ENCODE assay signal across 9 mouse cellular contexts in genomic region chr2:157560302-157560701, GRCm38 (mm10). TPM values are rescaled to one million over a fixed set of nuclear protein-coding genes. Genes with fewer than 3 reads are reported as not detected.
A peak's percentile ranks its signal among the peaks of the same experiment; 100 is the strongest.
DNase-seq lines count a peak whose midpoint lies in the region; ATAC-seq and TF ChIP-seq lines count a peak whose summit lies in the region.
"Had no signal": no experiment of that assay in that cellular context is flagged by ENCODE, and none has a peak within 500 bp of the region (broad histone marks: within the 10 kb centered on the region; RNA-seq: fewer than 3 reads in every experiment).

No protein-coding gene starts in this region.

- H3K79me2 ChIP-seq in C2C12 (ENCODE audit: control insufficient read depth, insufficient read depth): peaks cover 99% of the 10 kb centered on the region

- no peak overlapping the region for H3ac ChIP-seq in C2C12 (ENCODE audit: control insufficient read depth, insufficient read length, low read depth)

- no peak overlapping the region for H3K27ac ChIP-seq in gastrocnemius, adult 2 months
- H3K27ac ChIP-seq in forebrain, embryonic 14.5 days (ENCODE audit: low read depth, low read length): peak overlapping the region; percentile 97
- no peak overlapping the region for H3K27ac ChIP-seq in liver, embryonic 15.5 days (replicated peaks)

- peak; percentile 21; the same call in 1 of the 2 replicates for ATAC-seq in forebrain, embryonic 14.5 days
- ATAC-seq in liver, embryonic 15.5 days (ENCODE audit: insufficient read depth): no peak

- TF ChIP-seq CTCF in gastrocnemius, adult 2 months (IDR thresholded peaks at IDR 0.05): no peak
- TF ChIP-seq CTCF in C2C12 (IDR thresholded peaks at IDR 0.05; ENCODE audit: control insufficient read depth, insufficient read depth, insufficient read length): no peak

- H3K9me3 ChIP-seq in forebrain, embryonic 14.5 days (replicated peaks; ENCODE audit: control insufficient read depth, low read length): peaks cover 22% of the 10 kb centered on the region
- H3K9me3 ChIP-seq in liver, embryonic 15.5 days (replicated peaks): no peaks in the 10 kb centered on the region

- no peak for DNase-seq in gastrocnemius, adult 2 months
- no peak for DNase-seq in gastrocnemius, postnatal 25 days
- peak; percentile 45 for DNase-seq in forebrain, embryonic 14.5 days (ENCODE audit: low spot score)
- no peak for DNase-seq in spleen, adult 18-20 months
- no peak for DNase-seq in urinary bladder, postnatal 14 days (ENCODE audit: low spot score)
- DNase-seq in gastrocnemius, adult 8-10 months (ENCODE audit: low spot score in 2 of 2): no peak

- peaks cover 95% of the 10 kb centered on the region for H3K79me3 ChIP-seq in C2C12 (ENCODE audit: low read depth)

- H3K4me1 ChIP-seq in forebrain, embryonic 14.5 days (ENCODE audit: control insufficient read depth, insufficient read depth, low read length): peaks cover 8% of the 10 kb centered on the region
- H3K4me1 ChIP-seq in liver, embryonic 15.5 days (replicated peaks): peaks cover 14% of the 10 kb centered on the region; the same call in 1 of the 2 replicates

- H3K4me2 ChIP-seq in forebrain, embryonic 14.5 days (ENCODE audit: low read length): peak overlapping the region; percentile 67
- peak overlapping the region; percentile 45 for H3K4me2 ChIP-seq in liver, embryonic 15.5 days

- H3K36me3 ChIP-seq in C2C12 (ENCODE audit: control insufficient read depth, insufficient read depth): peaks cover 77% of the 10 kb centered on the region
- H3K36me3 ChIP-seq in forebrain, embryonic 14.5 days (ENCODE audit: control insufficient read depth, insufficient read depth, low read length): peaks cover 44% of the 10 kb centered on the region
- peaks cover 14% of the 10 kb centered on the region; the same call in 1 of the 2 replicates for H3K36me3 ChIP-seq in liver, embryonic 15.5 days (replicated peaks)

- H3K9ac ChIP-seq in forebrain, embryonic 14.5 days (ENCODE audit: low read length): peak overlapping the region; percentile 93
- no peak overlapping the region for H3K9ac ChIP-seq in liver, embryonic 15.5 days

- no peaks in the 10 kb centered on the region for H3K27me3 ChIP-seq in C2C12 (ENCODE audit: control insufficient read depth, insufficient read depth, insufficient read length)
- H3K27me3 ChIP-seq in forebrain, embryonic 14.5 days (replicated peaks; ENCODE audit: control insufficient read depth, insufficient read depth, low read length): no peaks in the 10 kb centered on the region
- peaks cover 42% of the 10 kb centered on the region for H3K27me3 ChIP-seq in liver, embryonic 15.5 days

- peak overlapping the region; percentile 69 for H3K4me3 ChIP-seq in gastrocnemius, adult 2 months
- H3K4me3 ChIP-seq in C2C12 (ENCODE audit: insufficient read depth, poor library complexity, severe bottlenecking): no peak overlapping the region
- peak overlapping the region; percentile 55 for H3K4me3 ChIP-seq in forebrain, embryonic 14.5 days (ENCODE audit: low read depth, low read length)
- peak overlapping the region; percentile 22 for H3K4me3 ChIP-seq in liver, embryonic 15.5 days (replicated peaks)
- H3K4me3 ChIP-seq: myocyte had no signal

- 58% methylated on average over 33 of the region's 33 CpGs for WGBS in forebrain, embryonic 14.5 days
- WGBS in liver, embryonic 15.5 days (ENCODE audit: insufficient replicate concordance): 50% methylated on average over 33 of the region's 33 CpGs

- intact Hi-C loops in gastrocnemius, adult 2 months (cut with DNase I): no loop called here

TF ChIP-seq in C2C12, 6 proteins besides CTCF, POLR2A, EP300 and RAD21:
- no peak for TF ChIP-seq MAX (IDR thresholded peaks at IDR 0.05)
- TF ChIP-seq FOSL1 (IDR thresholded peaks at IDR 0.05; ENCODE audit: insufficient read depth, low read length, poor library complexity, severe bottlenecking): no peak
- no peak for TF ChIP-seq MYOG (IDR thresholded peaks at IDR 0.05; ENCODE audit: control insufficient read depth, extremely low read depth, insufficient read length)
- no peak for TF ChIP-seq MYOD1 (IDR thresholded peaks at IDR 0.05; ENCODE audit: control insufficient read depth, insufficient read length, low read depth)
- TF ChIP-seq CEBPB (IDR thresholded peaks at IDR 0.05; ENCODE audit: low read depth): peak; percentile 46
- TF ChIP-seq USF1 (IDR thresholded peaks at IDR 0.05; ENCODE audit: low read depth): no peak

RNA-seq across cellular contexts. Expression of gene Nnat, which starts 0.4 kb away (rescaled TPM):
- under 1 TPM; 0.20 to 0.36 TPM for total RNA-seq in gastrocnemius, adult 2 months (2021)
- total RNA-seq in gastrocnemius, postnatal 25 days (2021): 10 to 100 TPM in 1 of 2 experiments, 1 to 10 TPM in 1; 1.3 to 49.1 TPM
- 1.3 TPM for polyA plus RNA-seq in C2C12 (2012; fragmentation: generic; extraction: Trizol)
- 6,589 and 7,102 TPM in 2 replicates for polyA plus RNA-seq in forebrain, embryonic 14.5 days (2014; fragmentation: Nextera tagmentation; extraction: Ambion mirVana)
- 15.5 and 17.1 TPM in 2 replicates for polyA plus RNA-seq in liver, embryonic 15.5 days (2015; fragmentation: Nextera tagmentation; extraction: Ambion mirVana)
- total RNA-seq in gastrocnemius, adult 8-10 months (2022): 10 to 100 TPM in 1 of 4 experiments, 1 to 10 TPM in 2, under 1 TPM in 1; 0.87 to 26.8 (median 3.5) TPM

RNA-seq across cellular contexts. Expression of gene Blcap, which starts 10.8 kb away (rescaled TPM):
- total RNA-seq in gastrocnemius, adult 2 months (2021): 10 to 100 TPM; 29.7 to 36.5 TPM
- 10 to 100 TPM; 19.2 to 20.7 TPM for total RNA-seq in gastrocnemius, postnatal 25 days (2021)
- polyA plus RNA-seq in C2C12 (2012; fragmentation: generic; extraction: Trizol): 25.2 TPM
- 240 and 254 TPM in 2 replicates for polyA plus RNA-seq in forebrain, embryonic 14.5 days (2014; fragmentation: Nextera tagmentation; extraction: Ambion mirVana)
- 8.0 and 9.9 TPM in 2 replicates for polyA plus RNA-seq in liver, embryonic 15.5 days (2015; fragmentation: Nextera tagmentation; extraction: Ambion mirVana)
- 10 to 100 TPM; 28.7 to 37.0 (median 33.3) TPM for total RNA-seq in gastrocnemius, adult 8-10 months (2022)
